Mouse (Mus musculus) brown adipose tissue, adult 24 weeks (tissue): Measurements from ENCODE around the gene Minos1. TPM values are rescaled to one million over a fixed set of nuclear protein-coding genes. Genes with fewer than 3 reads are reported as not detected.

Experiments used
- H3K27ac ChIP-seq: fragments of 200-500 bp; replicated peaks from 2 replicates; pipeline ENCODE4 v1.5.1; 2012; ENCODE audit warnings: low read depth, mild to moderate bottlenecking, low read length
- H3K4me1 ChIP-seq: fragments of 200-500 bp; 2 replicates; pipeline ENCODE4 v1.6.1; 2012; ENCODE audit warnings: low read length, mixed read lengths; ENCODE audit not compliant: control insufficient read depth, insufficient read depth, insufficient read length
- H3K4me3 ChIP-seq: fragments of 200-500 bp; 2 replicates; pipeline ENCODE4 v1.5.1; 2012; ENCODE audit warnings: low read depth, mild to moderate bottlenecking, low read length, moderate library complexity; ENCODE audit not compliant: insufficient read depth
- polyA plus RNA-seq: library from polyadenylated mRNA; stranded (reverse); fragments of >200 nt; gene quantifications from 2 replicates; pipeline ENCODE4 v1.2.4, GENCODE M21; 2012; ENCODE audit not compliant: missing spikeins, insufficient read depth, insufficient read length

Gene Minos1
- polyA plus RNA-seq, 1 experiment: 1,254 TPM

DNA sequence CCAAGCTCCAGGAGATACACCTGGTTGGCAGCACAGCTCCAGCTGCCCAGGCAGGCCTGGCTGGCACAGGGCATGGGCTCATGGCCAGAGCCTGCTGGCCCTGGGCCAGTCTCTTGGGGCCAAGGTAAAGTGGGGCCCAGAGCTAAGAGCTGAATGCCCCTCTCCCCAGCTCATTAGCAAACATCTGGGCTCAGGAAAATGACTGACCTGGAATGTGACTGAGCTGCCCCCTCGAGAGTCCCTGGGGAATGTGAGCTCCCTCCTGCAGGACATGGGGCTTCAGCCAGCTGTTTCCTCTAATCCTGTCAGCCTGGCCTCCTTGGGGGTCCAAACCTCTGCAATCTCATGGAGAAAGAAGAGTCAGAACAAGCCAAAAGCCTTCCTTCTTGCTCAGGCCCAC is 35.5 kb downstream of the Minos1 start:
- H3K27ac ChIP-seq: no peak overlapping the region
- H3K4me3 ChIP-seq: no peak overlapping the region
- no peaks in the 10 kb centered on the region for H3K4me1 ChIP-seq

DNA sequence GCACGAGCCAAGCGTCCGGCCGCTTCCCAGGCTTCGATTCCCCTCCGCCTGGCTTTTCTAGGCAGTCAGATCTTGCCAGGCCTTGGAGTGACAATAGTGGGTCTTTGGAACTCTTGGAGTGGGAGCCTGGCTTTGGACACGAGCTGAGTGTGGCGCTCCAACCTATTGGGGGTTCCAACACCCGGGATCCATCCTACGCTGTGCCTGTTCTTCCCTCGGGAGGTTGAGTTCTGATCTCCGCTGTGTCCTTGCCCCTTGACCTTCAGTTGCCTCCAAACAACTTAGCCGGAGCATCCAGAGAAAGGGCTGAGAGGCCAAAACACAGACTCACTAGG is 37.8 kb downstream of the Minos1 start:
- Histone ChIP-seq H3K4me1 (no peaks in the 10 kb centered on the region), H3K4me3 (peak overlapping the region; percentile 31; the same call in 1 of the 2 replicates), H3K27ac (no peak overlapping the region)

DNA sequence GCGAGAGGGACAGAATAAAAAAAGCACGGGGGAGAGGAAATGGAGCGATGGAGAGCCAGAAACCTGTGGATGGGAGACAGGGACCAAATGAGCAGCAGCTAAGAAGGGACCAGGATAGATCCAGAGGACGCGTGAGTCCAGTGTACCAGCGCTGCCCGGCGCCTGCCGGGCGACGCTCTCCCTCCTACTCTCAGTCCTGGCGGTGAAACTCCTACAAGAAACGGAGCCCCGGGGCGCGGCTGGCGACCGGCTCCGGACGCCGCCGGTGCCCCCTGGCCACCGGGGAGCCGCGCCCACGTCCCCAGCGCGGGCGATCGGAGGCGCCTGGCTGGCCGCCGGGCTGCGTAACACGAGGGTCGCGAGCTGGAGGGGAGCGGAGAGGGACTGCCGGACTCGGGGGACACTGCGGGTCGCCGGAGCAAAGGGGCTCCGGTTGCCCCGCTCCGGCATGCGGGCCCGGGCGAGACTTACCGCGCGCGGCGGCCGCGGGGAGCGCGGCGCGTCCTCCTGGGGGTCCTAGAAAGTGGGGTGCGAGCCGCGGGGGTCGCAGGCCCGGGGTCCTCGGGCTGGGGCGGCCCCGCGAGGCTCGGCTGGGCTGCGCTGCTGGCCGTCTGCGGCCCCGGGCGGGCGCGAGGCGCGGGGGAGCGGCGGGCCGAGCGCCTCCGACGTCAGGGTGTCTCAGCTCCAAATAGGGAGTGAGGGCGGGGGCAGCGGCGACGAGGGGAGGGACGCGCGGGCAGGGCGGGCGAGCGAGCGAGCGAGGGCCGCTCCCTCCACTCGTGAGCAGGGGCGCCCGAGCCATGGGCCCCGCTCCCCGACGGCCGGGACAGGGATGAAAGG is 38.3 kb downstream of the Minos1 start, which contains the start of gene Nbl1:
TSS of gene Nbl1 (minus strand) at position 638 of the 840 bp plus-strand sequence.
- peak within 1 kb of the TSS; percentile 63 for H3K4me3 ChIP-seq
- H3K4me1 ChIP-seq: no peaks in the 10 kb centered on the region
- H3K27ac ChIP-seq: peak within 1 kb of the TSS; percentile 22; the same call in 1 of the 2 replicates

DNA sequence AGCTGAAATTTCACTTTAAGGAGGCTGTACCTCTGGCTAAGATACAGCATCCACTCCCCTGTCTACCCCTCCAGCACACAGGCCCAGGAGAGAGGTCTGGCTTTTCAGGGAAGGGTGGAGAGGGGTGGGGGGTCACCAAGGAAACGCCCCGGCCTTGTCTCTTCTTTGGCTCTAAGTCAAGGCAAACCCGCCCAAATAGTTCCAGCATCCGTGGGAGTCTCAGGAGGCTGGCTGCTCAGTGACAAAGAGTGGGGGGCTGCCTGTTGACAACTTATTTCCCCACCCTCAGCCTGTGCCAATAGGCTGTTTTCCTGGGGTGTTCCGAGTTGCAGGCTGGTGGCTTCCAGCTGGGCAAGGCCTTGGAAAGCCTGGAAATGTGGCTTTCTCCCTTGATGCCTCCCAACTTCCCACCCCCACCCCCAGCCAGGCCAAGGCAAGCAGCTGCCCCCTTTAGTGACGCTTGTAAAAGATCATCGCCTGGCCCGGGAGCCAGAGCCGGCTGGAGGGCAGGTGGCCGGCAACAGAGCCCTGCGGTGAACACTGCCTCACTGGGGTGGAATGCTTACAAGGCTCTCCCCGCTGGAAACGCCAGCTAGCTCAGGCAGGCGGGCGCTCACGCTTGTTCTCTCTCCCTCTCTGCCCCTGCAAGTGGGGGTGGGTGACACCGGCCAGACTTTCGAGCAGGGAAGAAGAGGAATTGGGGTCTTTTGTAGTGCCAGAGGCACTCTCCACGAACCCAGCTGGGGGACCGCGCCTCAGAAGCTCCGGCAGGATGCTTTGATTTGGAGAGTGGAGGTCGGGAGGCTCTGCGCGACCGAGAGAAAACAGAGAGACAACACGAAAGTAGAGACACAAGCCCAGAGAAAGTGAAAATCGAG is 39.2 kb downstream of the Minos1 start:
- Histone ChIP-seq H3K27ac (peak overlapping the region; percentile 22; the same call in 1 of the 2 replicates), H3K4me1 (no peaks in the 10 kb centered on the region), H3K4me3 (peak overlapping the region; percentile 63)

DNA sequence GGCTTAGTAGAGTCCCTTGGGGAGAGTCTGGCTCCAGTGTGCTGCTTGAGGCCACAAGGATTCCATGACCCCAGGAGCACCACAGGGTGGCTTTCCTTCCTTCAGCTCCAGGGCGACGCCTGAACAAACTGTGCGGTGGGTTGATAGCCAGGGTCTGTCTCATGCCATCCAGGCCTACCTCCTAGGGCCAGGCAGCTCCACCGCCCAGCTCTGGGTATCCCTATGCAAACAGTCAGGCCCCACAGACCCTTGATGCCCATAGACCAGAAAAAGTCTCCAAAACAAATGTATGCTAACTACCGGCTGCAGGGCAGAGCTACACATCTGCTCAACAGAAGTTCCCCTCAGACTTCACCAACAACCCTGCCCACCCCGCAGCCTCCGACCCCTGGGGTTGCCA is 39.8 kb downstream of the Minos1 start:
- H3K4me1 ChIP-seq: no peaks in the 10 kb centered on the region
- H3K4me3 ChIP-seq: peak overlapping the region; percentile 63; the same call in 1 of the 2 replicates
- no peak overlapping the region for H3K27ac ChIP-seq

DNA sequence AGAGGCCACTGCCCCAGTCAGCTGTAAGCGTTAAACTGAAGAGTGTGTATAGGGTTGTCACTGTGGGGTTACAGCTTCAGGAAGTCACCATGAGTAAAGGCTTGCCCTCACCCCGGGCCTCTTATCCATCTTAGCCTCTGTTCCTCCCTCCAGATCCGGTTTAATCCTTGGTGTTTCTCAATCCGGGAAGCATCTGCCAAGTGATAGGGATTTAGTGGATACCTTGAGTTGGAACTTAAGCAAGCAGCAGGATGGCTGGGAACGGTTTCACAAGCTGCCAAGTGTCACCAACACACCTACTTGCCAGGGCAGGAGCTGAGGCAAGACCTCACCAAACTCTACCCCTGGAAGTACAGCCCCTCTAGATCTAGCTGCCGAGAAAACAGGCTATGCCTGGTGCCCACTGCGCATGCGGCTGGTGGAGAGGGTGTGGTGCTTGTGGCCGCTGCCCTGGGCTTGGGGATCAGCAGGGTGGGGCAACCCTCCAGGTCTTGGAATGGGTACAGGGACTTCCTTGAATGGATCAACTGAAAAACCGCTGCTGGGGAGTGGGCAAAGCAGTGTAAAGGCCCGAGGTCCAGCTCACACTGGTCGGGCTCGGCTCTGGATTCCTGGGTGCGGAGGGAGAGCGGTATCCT is 40.5 kb downstream of the Minos1 start:
- H3K4me1 ChIP-seq: no peaks in the 10 kb centered on the region
- peak overlapping the region; percentile 63; the same call in 1 of the 2 replicates for H3K4me3 ChIP-seq
- no peak overlapping the region for H3K27ac ChIP-seq

DNA sequence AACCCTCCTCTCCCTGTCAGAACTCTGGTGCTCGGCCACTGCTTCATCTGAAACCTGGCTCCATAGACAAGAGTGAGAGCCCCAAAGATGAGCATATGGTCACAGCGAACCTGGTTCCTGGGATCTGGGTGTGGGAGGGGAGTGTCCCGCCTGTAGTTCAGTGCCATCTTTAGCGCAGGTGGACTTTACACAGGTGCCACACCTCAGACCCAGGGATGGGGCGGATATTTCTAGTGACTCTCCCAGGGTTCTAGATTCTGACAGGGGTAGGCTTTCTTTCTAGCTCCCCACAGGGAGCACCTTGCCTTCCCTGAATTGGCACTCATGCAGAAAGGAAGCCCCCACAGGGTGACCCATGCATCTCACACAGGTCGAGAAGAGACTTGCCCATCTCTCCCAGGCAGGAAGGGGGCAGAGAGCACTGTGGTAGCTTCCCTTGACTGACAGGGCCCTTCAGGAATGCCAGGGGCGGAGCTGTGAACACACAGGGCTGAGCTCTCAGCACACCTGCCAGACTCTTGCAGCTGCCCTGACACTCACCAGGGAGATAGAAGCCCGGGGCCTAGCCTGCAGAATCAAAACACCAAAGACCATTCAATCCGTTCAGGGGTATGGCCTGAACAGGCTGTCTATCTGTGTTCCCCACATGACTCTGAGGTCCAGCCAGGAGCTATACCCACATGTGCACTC is 41.8 kb downstream of the Minos1 start:
- H3K27ac ChIP-seq: no peak overlapping the region
- no peaks in the 10 kb centered on the region for H3K4me1 ChIP-seq
- H3K4me3 ChIP-seq: no peak overlapping the region

DNA sequence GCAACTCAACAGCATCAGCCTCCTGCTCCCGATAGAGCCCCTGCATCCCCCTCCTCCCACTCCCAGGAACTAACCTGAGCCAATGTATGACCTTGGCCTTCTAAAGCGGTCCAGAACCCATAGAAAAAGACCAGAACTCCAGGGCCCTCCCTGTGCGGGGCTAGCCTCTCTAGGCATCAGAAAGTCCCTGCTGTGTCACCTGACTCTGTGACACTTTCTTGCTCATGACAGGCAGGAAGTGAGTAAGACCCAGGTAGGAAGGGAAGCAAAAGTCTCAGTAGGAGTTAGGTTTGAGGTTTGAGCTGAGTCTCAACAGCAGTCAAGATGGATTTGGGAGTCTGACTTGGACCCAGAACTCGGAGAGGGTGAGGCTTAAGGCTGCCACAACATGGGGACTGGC is 43.9 kb downstream of the Minos1 start:
- no peak overlapping the region for H3K27ac ChIP-seq
- H3K4me3 ChIP-seq: no peak overlapping the region

DNA sequence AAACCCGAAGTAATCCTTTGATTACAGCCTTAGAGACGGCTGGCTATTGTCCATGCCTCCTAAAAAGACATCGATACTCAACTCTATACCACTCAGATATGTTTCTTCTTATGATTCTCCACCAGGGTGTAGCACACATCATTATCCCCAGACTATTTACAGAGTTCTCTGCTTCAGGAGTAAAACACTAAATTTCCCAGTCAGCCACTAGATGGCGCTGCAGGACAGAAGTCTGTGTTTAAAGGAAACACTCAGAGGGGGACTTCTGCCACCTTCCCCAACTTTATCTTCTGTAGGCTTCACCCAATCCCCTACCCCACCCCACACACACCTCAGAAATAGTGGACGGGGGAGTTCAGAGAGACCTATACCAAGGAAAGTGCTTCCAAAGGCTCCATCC is 44.9 kb downstream of the Minos1 start:
- no peak overlapping the region for H3K27ac ChIP-seq
- H3K4me3 ChIP-seq: no peak overlapping the region
- H3K4me1 ChIP-seq: no peaks in the 10 kb centered on the region

More for the DNA sequence above, 43.9 kb downstream of the Minos1 start:
- no peaks in the 10 kb centered on the region for H3K4me1 ChIP-seq

DNA sequence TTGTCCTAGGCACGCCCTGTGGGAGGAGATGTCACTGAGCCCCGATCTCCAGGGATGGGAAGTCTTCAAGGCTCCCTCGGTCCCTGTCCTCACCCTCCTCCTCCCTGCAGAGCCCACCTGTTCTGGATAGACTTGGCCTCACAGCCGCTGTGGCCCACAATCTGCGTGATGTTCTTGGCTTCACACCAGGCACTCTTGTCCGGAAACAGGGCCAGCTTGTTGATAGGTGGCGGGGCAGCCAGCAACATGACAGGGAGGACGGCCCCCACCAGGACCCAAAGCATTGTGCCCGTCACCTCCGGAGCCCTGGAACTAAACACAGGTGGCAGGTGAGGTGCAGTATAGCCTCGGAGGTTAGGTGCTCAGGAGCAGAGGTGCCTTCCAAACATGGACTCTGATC is 45.6 kb downstream of the Minos1 start:
- Histone ChIP-seq H3K4me1 (no peaks in the 10 kb centered on the region), H3K27ac (no peak overlapping the region), H3K4me3 (no peak overlapping the region)

DNA sequence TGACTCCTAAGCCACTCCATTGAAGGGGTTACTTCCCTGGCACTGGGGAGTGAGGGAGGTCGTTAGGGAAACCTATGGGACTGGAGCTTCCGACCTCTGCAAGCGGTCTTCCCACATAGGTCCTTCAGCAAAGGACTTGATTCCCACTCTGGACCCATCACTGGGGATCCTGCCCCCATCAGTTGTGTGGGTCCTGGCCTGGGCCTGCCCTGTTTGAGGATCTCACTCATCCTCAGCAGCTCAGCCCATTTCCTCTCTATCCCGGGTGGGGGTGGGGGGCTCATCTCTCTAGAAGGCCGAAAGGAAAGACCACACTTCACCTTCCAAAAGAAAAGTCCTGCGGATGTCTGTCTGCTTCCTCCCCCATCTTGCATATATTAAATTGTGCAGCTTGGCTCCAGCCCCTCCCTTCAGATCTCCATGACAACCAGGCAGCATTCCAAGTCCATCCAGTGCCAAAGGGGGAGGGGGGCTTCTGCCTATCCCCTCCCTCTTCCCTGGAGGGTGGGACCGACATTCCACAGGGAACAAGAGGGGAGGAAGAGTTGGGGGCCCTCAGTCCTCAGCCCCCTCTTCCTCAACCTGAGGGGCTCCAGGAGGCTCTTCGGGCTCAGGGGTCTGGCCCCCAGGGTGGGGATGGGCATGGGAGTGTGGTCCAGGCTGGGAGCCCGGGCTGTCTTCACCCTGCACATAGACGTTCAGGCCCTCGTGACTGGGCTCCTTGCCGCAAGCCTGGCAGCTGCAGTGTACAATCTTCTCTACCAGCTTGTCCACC is 47.9 kb downstream of the Minos1 start:
- no peak overlapping the region for H3K4me3 ChIP-seq
- H3K4me1 ChIP-seq: no peaks in the 10 kb centered on the region
- H3K27ac ChIP-seq: no peak overlapping the region

DNA sequence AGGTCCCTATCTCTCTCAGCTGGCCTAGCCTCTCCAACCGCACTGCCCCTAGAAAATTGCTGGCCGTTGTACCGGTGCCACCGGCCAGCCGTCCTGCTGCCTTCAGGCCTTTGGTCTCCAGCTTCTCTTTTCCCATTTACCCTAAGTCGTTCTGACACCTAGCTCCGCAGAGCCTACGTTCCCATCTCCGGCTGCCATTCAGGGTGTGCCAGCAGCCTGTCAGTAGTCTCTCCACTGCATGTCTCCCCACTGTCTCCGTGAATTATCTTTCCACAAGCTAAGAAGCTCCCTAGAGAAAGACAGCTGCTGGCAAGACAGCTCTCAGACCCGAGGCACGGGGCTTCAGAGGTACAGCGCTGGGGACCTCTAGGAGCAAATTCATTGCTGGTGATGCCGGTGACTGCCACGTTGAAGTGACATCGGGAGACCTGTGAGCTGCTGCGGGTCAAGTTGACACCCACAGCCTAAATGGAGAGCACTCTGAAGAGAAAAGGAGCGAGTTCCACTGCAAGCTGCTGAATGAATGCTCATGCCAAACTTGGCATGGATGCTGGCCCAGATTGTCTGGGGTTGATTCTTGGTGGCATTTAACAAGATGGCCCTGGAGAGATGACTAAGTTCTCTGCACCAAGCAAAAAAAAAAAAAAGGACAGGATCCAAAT is 49.5 kb downstream of the Minos1 start:
- no peak overlapping the region for H3K4me3 ChIP-seq
- H3K27ac ChIP-seq: no peak overlapping the region
- no peaks in the 10 kb centered on the region for H3K4me1 ChIP-seq

DNA sequence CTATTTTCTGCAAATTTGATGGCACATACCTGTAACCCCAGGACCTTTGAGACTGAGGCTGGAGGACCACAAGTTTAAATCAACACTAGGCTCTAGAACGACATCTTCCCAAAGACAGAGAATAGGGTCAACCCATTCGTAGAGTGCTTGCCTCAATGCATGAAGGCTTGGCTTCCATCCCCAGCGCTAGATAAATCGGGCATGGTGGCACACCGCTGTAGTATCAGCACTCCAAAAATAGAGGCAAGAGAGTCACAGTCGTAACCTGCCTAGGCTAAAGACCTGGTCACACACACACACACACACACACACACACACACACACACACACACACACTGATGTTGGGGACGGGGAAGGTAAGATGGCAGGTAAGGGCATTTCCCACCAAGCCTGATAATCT is 50.7 kb downstream of the Minos1 start:
- Histone ChIP-seq H3K4me1 (no peaks in the 10 kb centered on the region), H3K27ac (no peak overlapping the region), H3K4me3 (no peak overlapping the region)

DNA sequence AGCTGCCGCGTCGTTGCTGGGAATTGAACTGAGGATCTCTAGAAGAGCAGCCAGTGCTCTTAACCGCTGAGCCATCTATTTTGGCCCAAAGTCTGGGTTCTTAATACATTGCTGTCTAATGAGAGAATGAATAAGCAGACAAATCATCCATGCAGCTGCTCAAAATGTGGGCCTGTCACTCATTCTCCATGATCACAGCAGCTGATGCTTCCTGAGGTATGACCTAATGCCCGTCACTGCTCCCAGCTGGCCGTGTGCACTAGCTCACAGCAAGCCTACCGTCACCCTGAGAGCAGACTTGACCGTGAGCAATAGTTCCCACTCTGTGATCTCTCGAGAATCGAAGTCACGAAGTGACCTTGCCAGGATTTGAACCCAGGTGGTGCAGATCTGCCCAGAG is 51.5 kb downstream of the Minos1 start:
- Histone ChIP-seq H3K4me1 (no peaks in the 10 kb centered on the region), H3K4me3 (no peak overlapping the region), H3K27ac (no peak overlapping the region)
